Mouse (Mus musculus): ENCODE measurements at regions not wholly inside any gene's neighbourhood (a gene's known extent, or its start where the extent isn't known, plus 50 kb on each side); places are given as distances from the start of the nearest gene placed in this dataset.

DNA sequence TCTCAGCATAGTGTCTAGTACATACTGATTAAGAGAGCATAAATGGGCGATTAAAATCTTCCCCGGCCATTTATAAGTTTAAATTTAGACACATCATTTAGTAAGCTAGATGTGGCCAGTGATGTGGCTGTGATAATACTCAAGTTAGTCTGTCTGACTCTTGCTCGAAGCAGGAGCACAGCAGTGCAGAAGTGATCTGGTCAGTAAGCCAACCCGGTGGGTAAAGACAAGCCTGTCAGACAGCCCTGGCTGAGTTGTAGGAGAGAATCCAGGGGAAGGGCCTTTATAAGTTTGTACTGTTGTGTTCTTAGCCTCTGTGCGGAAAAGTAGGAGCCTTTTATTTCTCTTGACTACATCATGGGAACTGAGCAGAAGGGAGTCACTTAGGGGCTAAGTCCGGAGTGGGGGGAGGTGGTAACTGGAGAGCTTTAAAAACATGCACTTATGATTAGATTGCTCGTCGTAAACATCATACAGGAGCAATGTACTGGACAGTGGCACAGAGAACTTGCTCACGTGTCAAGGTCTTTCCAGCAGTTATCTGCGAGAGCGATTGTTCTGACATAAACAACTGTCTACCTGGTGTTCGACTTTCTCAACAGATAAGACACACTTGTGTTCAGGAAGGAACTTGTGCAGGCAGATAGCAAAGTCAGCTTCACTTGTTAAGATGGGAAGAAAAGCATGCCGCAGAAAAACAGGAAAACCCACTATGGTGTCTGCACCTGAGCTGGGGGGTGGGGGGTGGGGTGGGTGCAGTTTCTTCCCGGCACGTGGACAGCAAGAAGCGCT lies 122.5 kb upstream of the Zeb2 start:
- no peak for DNase-seq (ENCODE audit: low spot score)

DNA sequence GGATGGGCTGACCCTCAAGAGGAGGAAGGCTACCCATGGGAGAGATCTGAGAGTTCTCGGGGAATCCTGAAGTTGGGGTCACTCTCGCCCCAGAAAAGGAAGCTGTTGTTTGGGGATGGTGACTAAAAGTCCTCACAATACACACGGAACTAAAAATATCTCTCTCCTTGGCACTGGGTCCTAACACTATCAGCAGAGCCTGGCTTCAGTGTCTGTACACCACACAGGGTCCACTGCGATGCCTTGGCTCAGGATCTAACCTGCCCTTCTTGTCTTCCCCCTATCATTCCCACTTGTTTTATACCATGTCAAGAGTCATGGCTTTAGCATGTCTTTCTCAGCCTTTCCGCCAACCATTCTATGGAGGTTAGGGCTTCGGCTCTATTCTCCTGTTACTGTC lies 121.8 kb upstream of the Zeb2 start:
- no peak for DNase-seq (ENCODE audit: low spot score)

DNA sequence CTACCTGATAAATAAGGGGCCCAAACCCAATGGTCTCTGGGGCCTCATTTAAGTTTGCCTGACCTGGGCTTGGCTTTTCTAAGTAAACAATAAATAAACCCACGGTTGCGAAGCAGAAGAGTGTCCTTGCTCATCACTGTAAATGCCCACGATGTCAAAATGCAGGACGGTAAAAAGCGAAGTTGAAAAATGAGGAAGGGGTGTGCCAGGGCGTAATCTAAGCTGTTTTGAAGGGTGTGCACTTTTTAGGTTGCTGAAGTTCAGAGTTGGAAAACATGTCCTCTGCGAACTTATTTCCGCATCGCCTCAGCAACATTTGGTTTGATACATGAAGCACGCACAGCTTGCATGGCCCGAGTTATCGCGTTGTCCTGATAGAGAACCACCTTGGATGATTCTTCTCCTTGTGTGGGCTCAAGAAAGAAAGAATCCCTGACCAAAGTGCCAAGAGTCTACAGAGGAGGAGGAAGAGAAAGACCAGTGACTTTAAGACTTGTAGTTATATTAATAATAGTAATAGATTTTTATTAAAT lies 119.0 kb upstream of the Zeb2 start:
- DNase-seq (ENCODE audit: low spot score) = no peak

DNA sequence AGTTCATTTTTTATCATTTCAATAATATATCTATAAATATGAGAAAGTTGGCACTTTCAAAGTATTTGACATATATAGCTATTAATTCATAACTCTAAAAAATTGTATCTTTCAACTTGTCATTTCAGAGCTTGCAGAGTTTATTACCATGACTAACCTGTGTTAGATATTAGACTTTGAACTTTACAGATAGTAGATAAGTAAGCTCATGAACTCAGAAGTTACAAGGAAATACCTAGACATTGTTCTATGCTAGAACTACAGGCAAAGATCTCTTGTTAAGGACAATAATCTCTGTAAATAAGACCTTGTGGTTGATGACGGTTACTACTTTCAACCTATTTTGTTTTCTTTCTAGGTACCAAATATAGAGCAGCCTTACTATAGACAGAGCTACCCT lies 117.0 kb upstream of the Zeb2 start:
- no peak for DNase-seq (ENCODE audit: low spot score)

DNA sequence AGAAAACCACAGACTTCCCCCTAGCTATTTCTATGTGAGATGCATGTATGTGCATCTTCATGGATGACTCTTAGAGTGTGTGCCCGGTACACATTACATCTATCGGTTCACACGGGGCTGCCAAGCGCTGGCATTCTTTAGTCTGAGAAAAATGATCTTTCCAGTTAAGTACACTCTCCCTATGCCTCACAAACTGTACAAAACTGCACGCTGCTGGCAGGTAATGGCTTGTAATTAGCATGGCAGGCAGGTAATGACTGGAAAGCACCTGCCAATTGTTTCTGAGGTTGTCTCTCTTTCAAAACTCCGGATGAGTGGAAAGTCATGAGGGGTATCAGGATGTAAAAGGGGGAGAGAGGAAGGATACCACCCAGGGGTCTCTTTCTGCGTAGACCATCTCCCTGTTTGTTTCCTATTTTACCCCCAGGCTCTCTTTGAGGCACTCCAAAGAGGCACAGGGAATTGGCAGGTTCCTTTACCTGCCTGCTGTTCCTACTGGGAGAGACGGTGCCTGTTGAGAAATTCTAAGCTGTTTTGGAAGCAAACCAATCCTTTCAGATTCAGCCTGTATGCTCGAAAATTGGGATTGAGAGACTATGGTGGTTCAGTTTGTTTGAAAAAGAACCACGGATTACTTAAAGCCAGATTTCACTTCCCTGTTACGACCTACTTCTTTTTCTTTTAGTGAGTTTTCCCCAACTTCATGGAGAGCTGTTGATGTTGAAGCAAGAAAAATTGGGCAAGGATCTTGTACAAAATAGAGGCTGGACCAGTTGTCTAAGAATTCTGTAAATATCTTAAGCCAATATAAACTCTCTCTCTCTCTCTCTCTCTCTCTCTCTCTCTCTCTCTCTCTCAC lies 113.4 kb upstream of the Zeb2 start:
- DNase-seq (ENCODE audit: low spot score) = no peak

DNA sequence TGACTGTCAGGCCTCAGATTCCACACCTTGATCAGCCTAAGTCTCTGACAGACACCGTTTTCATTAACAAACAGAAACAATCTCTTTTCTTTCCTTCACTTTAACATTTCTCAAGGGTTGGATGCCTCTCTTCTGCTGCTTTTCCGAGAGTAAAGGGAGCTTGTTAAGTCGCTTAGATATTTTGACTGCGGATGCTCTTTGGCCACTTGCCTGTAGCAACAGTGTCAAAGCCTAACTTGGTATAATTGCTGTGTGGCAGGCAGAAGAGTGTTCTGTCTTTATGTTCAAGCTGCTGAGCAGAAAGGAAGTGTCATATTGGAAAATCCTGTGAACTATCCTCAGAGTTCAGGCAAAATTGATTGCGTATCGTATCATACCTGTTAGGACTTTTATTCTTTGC lies 112.3 kb upstream of the Zeb2 start:
- DNase-seq (ENCODE audit: low spot score) = peak; percentile 54

DNA sequence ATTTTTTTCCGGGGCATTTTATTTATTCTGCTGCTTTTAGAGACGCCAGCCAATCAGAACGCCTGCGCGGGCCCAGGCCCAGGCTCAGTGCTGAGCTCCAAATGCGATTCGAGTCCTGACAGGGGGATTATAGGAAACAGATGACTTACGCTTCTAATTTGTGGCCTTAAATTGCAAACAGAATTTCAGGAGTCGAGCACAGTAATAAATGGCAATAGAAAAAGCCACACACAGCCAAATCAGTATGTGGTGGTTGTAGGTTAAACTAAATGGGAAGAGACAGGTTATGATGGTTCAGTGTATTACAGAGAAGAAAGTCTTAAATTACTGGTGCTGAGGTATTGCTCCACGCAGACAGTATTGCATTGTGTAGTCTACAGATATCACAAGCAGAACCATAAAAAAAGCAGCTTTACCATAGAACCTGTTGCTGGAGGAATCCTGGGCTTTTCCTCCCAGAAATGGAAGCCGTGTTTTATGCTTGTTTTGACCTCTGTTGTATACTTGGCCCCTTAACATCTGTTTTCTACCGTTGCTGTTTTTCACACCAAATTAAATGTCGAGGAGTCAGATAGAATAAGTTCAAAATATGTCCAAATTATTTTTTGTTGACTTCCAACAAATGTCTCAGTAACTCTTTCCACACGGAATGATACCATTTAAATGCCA lies 110.2 kb upstream of the Zeb2 start:
- peak; percentile 31 for DNase-seq (ENCODE audit: low spot score)

DNA sequence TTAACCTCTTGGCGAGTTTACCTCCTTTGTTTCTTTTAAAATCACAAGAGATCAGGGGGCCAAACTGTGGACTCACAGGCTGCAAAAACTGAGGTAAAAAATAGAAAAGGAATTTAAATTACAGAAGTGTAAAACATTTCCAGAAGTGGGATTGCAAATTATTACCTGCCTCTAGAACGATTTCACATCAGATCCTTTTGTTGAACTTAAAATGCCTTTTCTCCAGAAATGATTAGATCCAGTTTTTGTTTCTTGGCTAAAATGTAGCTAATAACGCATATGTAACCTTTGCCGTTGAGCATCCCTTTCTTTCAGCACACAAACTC lies 108.8 kb upstream of the Zeb2 start:
- DNase-seq (ENCODE audit: low spot score) = no peak

DNA sequence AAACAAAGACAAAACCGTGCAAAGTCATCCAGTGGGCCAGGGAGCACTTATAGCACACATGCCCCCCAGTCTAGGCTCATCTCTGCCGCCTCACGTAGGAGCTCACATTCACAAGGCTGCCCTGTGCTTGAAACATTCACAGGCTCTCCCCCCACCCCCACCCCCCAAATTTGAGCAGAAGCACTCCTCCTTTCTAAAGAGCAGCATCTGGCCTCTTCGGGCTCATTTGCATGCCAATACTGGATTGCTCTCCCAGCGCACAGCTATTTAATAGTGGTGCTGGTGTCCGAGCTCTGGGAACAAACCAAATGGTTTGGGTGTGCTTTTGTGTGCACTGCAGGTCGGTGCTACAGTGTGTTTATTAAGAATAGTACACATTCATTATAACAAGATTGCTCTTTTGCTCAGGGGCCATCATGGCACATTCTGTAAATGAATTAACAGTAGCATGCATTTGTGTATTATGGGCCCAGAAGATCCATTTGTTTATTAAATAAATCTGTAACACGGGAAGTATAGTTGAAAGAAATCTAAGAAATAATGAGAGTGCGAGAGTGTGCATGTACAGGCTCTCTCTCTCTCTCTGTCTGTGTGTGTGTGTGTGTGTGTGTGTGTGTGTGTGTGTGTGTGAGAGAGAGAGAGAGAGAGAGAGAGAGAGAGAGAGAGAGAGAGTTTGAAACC lies 108.3 kb upstream of the Zeb2 start:
- no peak for DNase-seq (ENCODE audit: low spot score)

DNA sequence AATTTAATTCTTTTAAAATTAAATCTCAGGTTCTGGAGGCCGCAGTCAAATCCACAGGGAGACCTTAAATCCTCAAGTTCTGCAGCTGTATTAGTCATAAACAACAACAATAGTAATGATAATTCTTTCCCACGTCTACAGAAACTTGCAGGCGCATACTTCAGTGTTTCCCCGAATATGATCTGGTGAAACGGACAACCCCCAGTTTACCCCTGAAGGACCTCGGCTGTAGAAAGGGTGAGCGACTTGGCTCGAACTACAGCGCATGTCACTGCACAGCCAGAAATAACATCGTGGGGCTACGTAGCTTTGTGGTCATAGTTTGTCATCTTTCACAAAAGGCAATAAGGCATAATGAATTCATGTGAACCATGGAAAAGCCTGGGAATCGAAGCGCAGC lies 105.0 kb upstream of the Zeb2 start:
- DNase-seq (ENCODE audit: low spot score) = no peak

DNA sequence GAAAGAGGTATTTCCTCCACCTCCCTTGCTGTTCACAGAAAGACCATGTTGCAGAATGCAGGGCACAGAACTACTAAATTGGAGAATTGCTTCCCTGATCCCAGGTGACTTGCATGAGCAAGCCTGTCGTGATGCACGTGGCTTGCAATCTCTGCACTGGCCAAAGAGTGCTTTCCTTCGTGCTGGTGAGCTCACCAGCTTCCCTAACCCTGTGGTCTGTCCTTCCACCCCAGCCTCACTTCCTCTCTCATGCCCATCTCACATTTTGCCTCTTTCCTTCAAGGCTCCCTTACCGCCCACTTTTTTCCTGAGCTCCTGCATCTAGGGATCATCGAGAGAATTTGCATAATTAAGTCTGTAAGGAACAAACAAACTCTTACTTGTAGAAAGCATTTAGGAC lies 102.7 kb upstream of the Zeb2 start:
- no peak for DNase-seq (ENCODE audit: low spot score)

DNA sequence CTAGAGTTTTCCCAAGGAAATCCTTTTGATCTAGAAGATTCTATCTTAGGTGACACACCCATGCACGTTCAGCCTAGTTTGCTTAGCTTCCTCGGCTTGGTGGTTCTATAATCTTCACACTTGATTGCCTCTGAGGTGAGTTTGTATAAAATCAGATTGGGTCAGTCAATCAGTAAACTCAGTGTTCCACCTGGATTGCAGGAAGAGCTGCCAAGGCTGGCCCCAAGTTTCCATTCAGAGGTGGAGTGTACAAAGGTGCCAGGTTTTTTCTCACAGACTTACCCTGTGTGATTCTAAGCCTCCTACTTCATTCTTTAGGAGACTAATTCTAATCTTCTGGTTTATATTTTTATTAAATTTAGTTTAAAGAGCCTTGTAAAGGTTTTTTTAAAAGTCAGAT lies 95.6 kb upstream of the Zeb2 start:
- no peak for DNase-seq (ENCODE audit: low spot score)

DNA sequence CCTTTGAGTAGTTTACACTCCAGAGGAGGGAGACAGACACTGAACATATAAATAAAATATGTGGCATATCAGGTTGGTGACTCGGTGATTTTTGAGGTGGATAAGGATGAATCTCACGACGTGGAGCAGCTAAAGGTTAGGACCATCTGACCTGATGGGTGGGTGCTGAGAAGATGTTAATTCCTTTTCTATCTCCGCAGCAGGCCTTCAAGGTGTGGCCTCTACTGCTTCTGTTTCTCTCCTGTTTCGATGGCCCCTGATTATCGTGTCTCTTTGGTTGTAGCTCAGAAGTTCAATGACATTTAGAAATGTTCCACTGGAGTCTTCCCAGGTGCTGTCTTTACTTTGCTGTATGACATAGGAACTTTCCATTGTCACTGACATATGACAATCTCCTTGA lies 91.3 kb upstream of the Zeb2 start:
- DNase-seq (ENCODE audit: low spot score) = no peak

DNA sequence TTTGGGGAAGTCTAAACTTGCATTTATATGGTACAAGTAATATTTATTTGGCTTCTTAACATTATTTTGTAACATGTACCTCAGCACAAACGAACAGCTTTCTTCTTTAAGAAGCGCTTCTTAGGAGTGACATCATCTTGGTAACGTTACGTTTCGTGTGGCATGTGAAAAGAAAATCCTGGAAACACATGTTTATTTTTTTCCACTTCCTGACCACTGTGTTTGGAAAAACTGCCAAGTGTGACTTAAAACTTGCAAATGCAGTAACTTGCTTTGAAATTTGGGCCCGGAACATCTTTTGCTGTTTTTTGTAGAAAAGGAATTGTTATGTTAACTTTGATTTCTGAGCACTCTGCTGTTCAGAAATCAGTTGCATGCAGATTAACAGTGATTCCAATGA lies 88.6 kb upstream of the Zeb2 start:
- no peak for DNase-seq (ENCODE audit: low spot score)

DNA sequence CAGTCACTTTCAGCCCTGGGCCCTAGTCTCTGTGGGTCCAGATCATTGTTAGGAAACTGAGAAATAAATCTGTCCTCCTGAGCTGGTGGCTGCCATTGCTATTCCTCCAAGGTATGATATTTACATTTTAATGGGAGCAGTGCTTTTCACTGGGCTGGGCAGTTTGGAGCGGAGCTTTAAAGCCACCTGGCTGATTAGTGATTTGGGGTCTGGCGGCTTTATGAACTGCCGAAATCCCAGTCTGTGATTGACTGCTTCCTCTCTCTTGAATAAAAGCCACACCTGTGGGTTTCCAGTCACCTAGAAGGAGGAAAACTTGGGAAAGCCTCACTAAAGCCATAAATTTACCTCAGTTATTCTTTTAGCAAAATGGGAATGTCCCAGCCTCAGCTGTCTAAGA lies 88.0 kb upstream of the Zeb2 start:
- DNase-seq (ENCODE audit: low spot score) = no peak

DNA sequence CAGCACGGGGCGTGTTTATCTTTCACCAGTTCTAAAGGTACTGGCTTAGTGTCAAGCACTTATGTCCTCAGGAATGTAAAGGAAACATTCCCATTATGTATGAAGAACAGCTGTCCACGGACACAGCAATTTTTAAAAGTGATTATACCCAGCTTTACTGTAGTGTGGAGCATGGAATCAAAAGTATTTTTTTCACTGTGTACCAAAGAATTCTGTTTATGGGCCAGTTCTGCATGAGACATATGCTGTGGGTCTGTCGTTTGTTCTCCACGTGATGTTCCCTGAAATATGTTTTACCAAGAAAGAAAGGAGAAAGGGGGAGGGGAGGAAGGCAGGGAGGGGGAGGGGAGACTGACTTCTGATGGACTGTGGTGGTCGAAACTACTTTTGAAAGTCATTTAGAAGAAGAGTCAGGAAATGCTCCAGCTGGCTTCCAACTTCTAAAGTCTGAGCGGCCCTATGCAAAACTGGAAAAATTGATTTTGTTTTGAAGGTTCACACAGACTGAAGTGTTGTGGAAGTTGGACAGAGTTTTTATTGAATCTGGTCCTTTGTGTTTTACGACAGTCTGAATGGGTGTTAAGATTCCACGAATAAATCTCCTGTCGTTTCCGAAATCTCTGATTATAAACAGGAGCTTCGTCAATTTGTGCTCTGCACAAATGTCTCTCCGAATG lies 80.9 kb upstream of the Zeb2 start:
- no peak for DNase-seq (ENCODE audit: low spot score)

DNA sequence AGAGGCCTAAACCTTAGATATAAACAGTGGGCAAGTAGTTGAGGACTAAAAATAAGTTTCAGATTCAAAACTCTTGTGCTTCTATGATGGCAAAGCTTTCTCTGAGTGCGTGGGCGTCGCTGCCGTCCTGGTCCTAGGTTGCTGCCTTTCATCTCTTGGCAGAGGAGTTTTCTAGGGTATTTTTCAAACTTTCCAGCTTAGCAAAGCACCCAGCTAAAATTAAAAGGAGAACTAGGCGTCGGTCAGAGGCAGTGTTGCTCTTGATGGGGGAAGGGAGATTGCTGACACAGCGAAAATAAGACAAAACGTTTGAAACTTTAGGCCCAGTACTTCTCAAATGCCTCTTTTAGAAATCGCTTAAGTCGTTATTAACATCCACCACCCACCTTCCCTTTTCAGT lies 80.1 kb upstream of the Zeb2 start:
- DNase-seq (ENCODE audit: low spot score) = no peak

DNA sequence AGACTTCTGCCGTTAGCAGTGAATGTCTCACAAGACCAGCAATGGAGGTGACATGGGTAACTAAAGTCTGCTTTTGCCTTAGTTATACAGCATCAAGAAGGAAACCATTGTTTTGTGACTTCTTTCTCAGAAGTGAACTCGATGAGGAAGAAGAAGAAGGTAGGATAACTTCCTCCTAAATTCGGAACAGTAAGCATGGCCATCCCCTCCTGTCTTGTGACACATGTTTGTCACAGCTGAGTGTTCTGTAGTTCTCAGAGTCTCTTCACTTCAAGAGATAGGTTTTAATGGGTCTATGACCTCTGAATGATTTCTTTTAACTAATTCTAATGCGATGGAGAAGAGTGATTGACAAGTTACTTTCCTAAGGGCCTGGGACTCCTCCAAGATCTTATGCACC lies 79.3 kb upstream of the Zeb2 start:
- DNase-seq (ENCODE audit: low spot score) = no peak

DNA sequence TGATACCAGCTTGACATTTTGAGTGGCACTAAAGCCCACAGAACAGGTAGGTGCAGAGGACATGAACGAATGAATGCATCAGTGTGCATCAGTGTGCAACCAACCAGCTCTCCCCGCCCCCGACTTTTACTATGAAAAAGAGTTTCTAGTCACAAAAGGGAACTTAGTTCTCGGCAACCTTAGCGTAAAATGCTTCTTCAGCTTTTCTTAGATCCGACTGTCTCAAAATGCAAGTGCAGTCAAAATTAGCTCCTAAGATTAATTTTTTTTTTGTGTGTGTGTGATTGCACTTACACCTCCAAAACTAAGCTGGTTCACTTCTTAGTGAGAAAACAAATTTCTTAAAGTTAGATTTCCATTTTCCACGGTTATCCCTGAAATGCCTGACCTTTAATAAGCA lies 77.1 kb upstream of the Zeb2 start:
- no peak for DNase-seq (ENCODE audit: low spot score)

DNA sequence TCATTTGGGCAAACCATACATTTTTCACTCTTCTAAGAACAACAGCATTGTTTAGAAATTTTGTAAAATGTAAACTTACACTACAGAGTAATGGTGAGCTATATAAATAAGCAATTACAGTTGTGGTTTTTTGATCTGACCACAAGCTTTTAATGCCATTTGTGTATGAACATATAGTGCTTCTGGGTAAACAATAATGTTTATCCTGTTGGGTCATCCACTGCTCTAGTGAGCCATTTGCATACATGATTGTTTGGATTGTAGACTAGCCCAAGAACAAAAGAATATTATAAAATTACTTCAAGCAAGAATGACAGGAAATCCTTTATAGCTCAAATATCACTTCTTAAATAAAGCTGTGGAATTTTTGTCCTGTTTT lies 68.4 kb upstream of the Zeb2 start:
- DNase-seq (ENCODE audit: low spot score) = no peak

DNA sequence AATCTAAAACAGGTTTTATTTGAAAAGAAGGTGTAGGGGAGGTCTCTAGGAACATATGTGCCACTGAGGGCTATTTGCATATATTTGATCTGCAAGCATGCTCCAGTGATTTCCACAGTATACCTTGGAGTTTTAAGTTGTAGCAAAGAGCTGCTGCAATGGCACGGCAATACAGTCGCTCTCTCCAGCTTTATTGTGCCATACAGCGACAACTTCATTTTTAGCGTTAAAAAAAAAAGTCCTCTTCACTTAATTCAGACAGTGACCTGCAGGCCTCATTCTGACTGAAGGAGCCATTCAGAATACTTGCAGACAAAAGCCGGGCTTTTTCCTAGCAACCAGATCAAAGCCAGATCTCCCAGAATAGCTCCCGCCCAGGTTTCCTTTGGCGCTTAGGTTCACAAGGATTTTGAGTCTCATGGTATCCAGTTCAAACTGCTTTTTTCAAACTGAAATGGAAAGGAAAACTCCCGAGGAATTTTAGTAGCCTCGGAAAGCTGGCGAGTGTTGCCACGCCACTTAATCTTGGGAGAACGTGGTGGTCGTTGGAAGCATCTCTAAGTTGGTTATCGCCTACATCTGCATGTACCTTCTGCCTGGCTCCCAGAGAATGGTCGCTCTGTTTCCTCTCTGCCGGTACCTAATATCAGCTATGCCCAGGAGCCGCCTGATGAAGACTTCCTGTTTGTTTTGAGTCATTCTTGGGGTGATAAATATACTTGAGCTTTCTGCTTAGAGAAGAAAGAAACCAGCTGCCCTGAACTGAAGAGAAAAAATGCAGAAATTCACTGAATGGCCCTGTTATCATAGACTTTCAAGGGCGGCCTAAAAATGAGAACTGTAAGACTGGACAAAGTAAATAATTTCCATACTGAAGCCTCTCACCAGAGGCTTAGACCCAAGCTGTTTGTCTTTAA lies 67.8 kb upstream of the Zeb2 start:
- peak; percentile 54 for DNase-seq (ENCODE audit: low spot score)
